Comparison of ENCODE assay signal across 10 mouse cellular contexts in the genomic region with DNA sequence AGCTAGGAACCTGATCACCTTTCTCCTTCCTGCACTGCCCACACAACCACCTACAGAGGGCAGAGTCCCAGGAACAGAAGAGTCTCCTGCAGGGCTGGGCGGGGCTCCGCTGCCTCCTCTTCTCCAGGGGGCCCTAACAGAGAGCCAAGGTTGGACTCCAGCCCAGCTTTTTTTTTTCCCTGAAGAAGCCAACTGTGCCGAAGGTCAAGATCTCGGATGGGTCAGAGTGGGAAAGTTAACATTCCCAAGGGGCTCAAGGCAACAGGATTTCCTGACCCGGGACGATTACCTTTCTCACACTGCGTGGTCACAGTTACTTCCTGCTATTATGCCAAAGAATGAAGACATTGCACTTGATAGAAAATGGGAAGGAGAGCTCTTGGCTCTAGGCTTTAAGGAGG.
DNase-seq lines count a peak whose midpoint lies in the region; ATAC-seq lines count a peak whose summit lies in the region.
"Had no signal": no experiment of that assay in that cellular context is flagged by ENCODE, and none has a peak within 500 bp of the region (broad histone marks: within the 10 kb centered on the region; RNA-seq: fewer than 3 reads in every experiment).

No protein-coding gene starts in this region.

- H3K4me3 ChIP-seq in midbrain, embryonic 13.5 days (replicated peaks), result no peak overlapping the region
- H3K4me3 ChIP-seq: hindbrain, embryonic 10.5 days had no signal

- H3K9ac ChIP-seq in midbrain, embryonic 13.5 days (replicated peaks), result no peak overlapping the region

- 70% methylated on average over 7 of the region's 7 CpGs for WGBS in midbrain, embryonic 13.5 days

- no peak overlapping the region for H3K27ac ChIP-seq in midbrain, embryonic 13.5 days
- H3K27ac ChIP-seq: hindbrain, embryonic 10.5 days had no signal

- peak; percentile 8 for DNase-seq in gastrocnemius, adult 18-20 months (ENCODE audit: low spot score)
- DNase-seq in gastrocnemius, adult 8-10 months (ENCODE audit: low spot score in 2 of 2), result no peak
- peak; percentile 22 to 35 for DNase-seq in adrenal gland, adult 18-20 months (ENCODE audit: low spot score in 2 of 2)
- DNase-seq in heart, postnatal 25 days (ENCODE audit: low spot score), result peak; percentile 39
- peak; percentile 35 to 53 for DNase-seq in kidney, postnatal 4 days
- DNase-seq in thymus, postnatal 10 days (ENCODE audit: low spot score in 2 of 2), result no peak
- DNase-seq: cerebellum, adult 9-10 months had no signal

- H3K36me3 ChIP-seq in midbrain, embryonic 13.5 days, result no peaks in the 10 kb centered on the region
- H3K36me3 ChIP-seq: hindbrain, embryonic 10.5 days had no signal

- intact Hi-C loops in heart, postnatal 25 days (cut with DNase I), result loop anchor here (2.0 kb wide), 1 partner anchor 29 kb away; no protein-coding TSS in a partner anchor

- H3K4me2 ChIP-seq in midbrain, embryonic 13.5 days (replicated peaks), result no peak overlapping the region

- no peaks in the 10 kb centered on the region for H3K4me1 ChIP-seq in midbrain, embryonic 13.5 days (replicated peaks)
- H3K4me1 ChIP-seq: hindbrain, embryonic 10.5 days had no signal

- no peaks in the 10 kb centered on the region for H3K9me3 ChIP-seq in midbrain, embryonic 13.5 days
- H3K9me3 ChIP-seq: hindbrain, embryonic 10.5 days had no signal

- H3K27me3 ChIP-seq in midbrain, embryonic 13.5 days, result no peaks in the 10 kb centered on the region

- no peak for ATAC-seq in inflammation-experienced regulatory T-cells, adult 6 months
- ATAC-seq in midbrain, embryonic 13.5 days, result no peak

Comparison
In these comparisons a context has a peak if more than half of its experiments do, and no peak if none do; other contexts are left out.
1. DNase-seq: peak in gastrocnemius, adult 18-20 months (single experiment), adrenal gland, adult 18-20 months (2 of 2), heart, postnatal 25 days (single experiment) and kidney, postnatal 4 days (2 of 2); none in gastrocnemius, adult 8-10 months (0 of 2) and thymus, postnatal 10 days (0 of 2).